Mouse (Mus musculus) forebrain, postnatal 0 days (tissue): ENCODE measurements around the gene Pcare. TPM values are rescaled to one million over a fixed set of nuclear protein-coding genes. Genes with fewer than 3 reads are reported as not detected.
"Not testable (repeated sequence)": the region's sequence is repeated elsewhere in the genome, so short reads cannot be mapped to it uniquely, and the experiment has no call there.

ENCODE experiments used
- ATAC-seq: fragments of 200-750 bp; cut with Nextera tagmentation; 2 replicates; pipeline ENCODE4 v1.8.0; 2017; ENCODE audit warnings: mild to moderate bottlenecking, moderate library complexity
- DNase-seq: peaks from one replicate; pipeline ENCODE4 v3.0.0-alpha.2; 2015
- H3K27ac ChIP-seq: fragments of 300-500 bp; sonication (generic); 2 replicates; pipeline ENCODE4 v1.5.1; 2014; ENCODE audit warnings: low read depth, mild to moderate bottlenecking, antibody characterized with exemption, low read length, moderate library complexity, mixed read lengths
- H3K27me3 ChIP-seq: fragments of 300-500 bp; sonication (generic); 2 replicates; pipeline ENCODE4 v1.6.1; 2014; ENCODE audit warnings: mild to moderate bottlenecking, low read length, mixed read lengths; ENCODE audit not compliant: insufficient read depth
- H3K36me3 ChIP-seq: fragments of 300-500 bp; sonication (generic); 2 replicates; pipeline ENCODE4 v1.6.1; 2014; ENCODE audit warnings: mild to moderate bottlenecking, moderate library complexity; ENCODE audit not compliant: insufficient read depth
- H3K4me1 ChIP-seq: fragments of 300-500 bp; sonication (generic); 2 replicates; pipeline ENCODE4 v1.6.1; 2014; ENCODE audit warnings: antibody characterized with exemption; ENCODE audit not compliant: insufficient read depth
- H3K4me2 ChIP-seq: fragments of 300-500 bp; sonication (generic); 2 replicates; pipeline ENCODE4 v1.6.1; 2014; ENCODE audit warnings: low read depth, mild to moderate bottlenecking, moderate library complexity
- H3K4me3 ChIP-seq: fragments of 300-500 bp; sonication (generic); 2 replicates; pipeline ENCODE4 v1.5.1; 2014; ENCODE audit warnings: low read depth, low read length, mixed read lengths
- H3K9ac ChIP-seq: fragments of 300-500 bp; sonication (generic); 2 replicates; pipeline ENCODE4 v1.6.1; 2014; ENCODE audit warnings: mild to moderate bottlenecking
- H3K9me3 ChIP-seq: fragments of 300-500 bp; sonication (generic); 2 replicates; pipeline ENCODE4 v1.6.1; 2016; ENCODE audit warnings: low read length
- CTCF ChIP-seq: sonication (generic); IDR thresholded peaks from 2 replicates; pipeline ENCODE4 v1.5.1; 2016; ENCODE audit warnings: antibody characterized with exemption, control low read depth, low read depth
- WGBS: fragments of 180-500 bp; shearing (Covaris S2); extraction: QIAGEN DNeasy Blood & Tissue Kit; methylation state at CpG from one replicate; pipeline ENCODE4 v1.1.7; 2014; 5-methylcytosine and 5-hydroxymethylcytosine counted together
- polyA plus RNA-seq: library from polyadenylated mRNA; unstranded; fragments of >200 nt; fragmentation: Nextera tagmentation; extraction: Ambion mirVana; gene quantifications from 2 replicates; pipeline ENCODE4 v1.2.1, GENCODE M21; 2015
- total RNA-seq: library from RNA; depleted of rRNA; stranded (reverse); fragments of >200 nt; gene quantifications from 2 replicates; pipeline ENCODE4 v1.2.3, GENCODE M21; 2014

Gene Pcare
- total and polyA plus RNA-seq, 2 experiments from 2014 or later = not detected

DNA sequence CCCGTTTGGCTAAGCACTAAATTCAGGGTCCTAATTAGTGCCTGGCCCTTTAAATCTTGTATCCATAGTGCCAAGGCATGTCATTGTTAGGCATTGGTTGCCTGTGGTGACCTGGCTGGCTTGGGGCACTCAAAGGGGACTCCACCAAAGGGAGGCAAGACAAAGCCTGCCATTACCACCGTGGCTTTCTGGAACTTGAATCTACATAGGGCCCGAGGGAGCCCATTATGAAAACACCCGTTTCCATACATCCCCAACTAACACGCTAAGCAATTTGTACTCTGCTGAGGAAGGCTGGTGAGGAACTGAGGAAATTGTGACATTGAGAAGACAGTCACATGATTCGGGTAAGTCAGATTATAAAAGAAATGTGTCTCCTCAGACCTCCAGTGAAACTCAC is 16.9 kb upstream of the Pcare start:
- no peaks in the 10 kb centered on the region for H3K36me3 ChIP-seq
- H3K4me3 ChIP-seq = no peak overlapping the region
- H3K27me3 ChIP-seq = no peaks in the 10 kb centered on the region
- no peak overlapping the region for H3K4me2 ChIP-seq
- ATAC-seq (peak; percentile 69; the same call in 1 of the 2 replicates), DNase-seq (peak; percentile 27)
- no peak overlapping the region for H3K9ac ChIP-seq
- TF ChIP-seq CTCF = no peak
- H3K4me1 ChIP-seq = no peaks in the 10 kb centered on the region
- no peak overlapping the region for H3K27ac ChIP-seq
- no peaks in the 10 kb centered on the region for H3K9me3 ChIP-seq
- WGBS = 4% methylated on average over 6 of the region's 6 CpGs

DNA sequence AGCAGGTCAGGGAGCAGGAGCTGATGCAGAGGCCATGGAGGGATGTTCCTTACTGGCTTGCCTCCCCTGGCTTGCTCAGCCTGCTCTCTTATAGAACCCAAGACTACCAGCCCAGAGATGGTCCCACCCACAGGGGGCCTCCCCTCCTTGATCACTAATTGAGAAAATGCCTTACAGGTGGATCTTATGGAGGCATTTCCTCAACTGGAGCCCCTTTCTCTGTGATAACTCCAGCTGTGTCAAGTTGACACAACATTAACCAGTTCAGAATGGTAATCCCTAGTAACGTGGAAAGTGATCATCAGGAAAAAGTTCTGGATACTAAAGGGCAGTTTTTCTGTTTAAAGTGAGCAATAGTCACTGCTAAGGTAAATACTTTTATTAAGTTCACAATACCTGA is 15.5 kb upstream of the Pcare start, which contains the start of gene Clip4:
Gene Clip4, plus strand, starts transcription at position 301 of the 400 bp plus-strand sequence.
- not testable (repeated sequence) for ATAC-seq

DNA sequence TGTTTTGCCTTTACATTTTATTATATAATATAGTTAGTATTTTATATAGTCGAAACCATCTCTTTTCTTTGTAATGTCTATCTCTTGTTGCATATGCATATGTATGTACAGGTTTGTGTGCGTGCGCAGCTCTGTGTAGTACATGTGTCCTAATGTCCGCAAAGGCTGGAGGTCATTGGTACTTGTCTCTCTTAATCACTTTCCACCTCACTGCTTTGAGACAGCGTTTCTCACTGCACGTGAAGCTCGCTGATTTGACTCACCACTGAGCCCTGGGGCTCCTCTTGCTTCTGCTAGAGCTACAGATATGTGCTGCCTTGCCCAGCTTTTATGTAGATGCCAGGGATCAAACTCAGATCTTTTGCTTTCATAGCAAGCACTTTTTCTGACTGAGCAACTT is 7.8 kb upstream of the Pcare start:
- ATAC-seq = no peak
- no peak overlapping the region for H3K4me3 ChIP-seq
- no peak for TF ChIP-seq CTCF
- no peak overlapping the region for H3K4me2 ChIP-seq
- no peak overlapping the region for H3K9ac ChIP-seq
- H3K27me3 ChIP-seq = no peaks in the 10 kb centered on the region
- H3K4me1 ChIP-seq = no peaks in the 10 kb centered on the region
- no peak for DNase-seq
- WGBS = 72% methylated on average over 7 of the region's 7 CpGs
- H3K9me3 ChIP-seq = no peaks in the 10 kb centered on the region
- H3K36me3 ChIP-seq = no peaks in the 10 kb centered on the region
- no peak overlapping the region for H3K27ac ChIP-seq

More for the DNA sequence above, 15.5 kb upstream of the Pcare start, which contains the start of gene Clip4:
- not testable (repeated sequence) for H3K9me3 ChIP-seq, H3K4me3 ChIP-seq, H3K4me1 ChIP-seq, H3K27ac ChIP-seq, H3K9ac ChIP-seq, H3K36me3 ChIP-seq, H3K4me2 ChIP-seq, DNase-seq, H3K27me3 ChIP-seq
- 77% methylated on average over 1 of the region's 1 CpGs for WGBS

DNA sequence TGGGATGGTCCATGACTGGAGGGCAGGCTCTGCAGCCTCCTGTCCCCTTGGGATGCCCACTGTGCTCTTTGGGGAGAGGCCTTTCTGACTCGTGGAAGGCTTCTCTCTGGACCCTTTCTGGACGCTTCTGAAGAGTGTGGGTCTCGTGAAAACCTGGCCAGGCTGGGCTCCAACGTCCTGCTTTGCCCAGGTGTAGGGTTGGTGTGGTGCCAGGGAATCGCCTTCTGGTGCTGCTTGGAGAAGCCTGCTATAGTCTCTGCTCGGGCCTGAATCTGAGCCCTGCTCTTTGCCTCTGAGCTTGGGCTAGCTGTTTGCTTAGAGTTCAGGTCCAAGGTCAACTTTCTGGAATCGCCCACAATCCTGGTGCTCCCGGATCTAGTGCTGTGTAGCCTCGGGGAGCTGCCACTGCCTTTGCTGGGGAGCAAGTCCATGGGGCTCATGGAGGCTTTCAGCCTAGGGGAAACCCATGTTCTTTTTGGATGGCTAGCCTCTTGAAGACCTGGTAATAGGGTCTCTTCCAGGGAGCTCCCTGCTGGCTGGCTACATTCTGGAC is 3.0 kb downstream of the Pcare start:
- ATAC-seq (no peak), DNase-seq (no peak)
- Histone ChIP-seq H3K4me1 (no peaks in the 10 kb centered on the region), H3K36me3 (no peaks in the 10 kb centered on the region), H3K27ac (no peak overlapping the region), H3K9ac (no peak overlapping the region), H3K9me3 (no peaks in the 10 kb centered on the region), H3K27me3 (no peaks in the 10 kb centered on the region), H3K4me2 (no peak overlapping the region), H3K4me3 (no peak overlapping the region)
- no peak for TF ChIP-seq CTCF
- 88% methylated on average over 9 of the region's 9 CpGs for WGBS

DNA sequence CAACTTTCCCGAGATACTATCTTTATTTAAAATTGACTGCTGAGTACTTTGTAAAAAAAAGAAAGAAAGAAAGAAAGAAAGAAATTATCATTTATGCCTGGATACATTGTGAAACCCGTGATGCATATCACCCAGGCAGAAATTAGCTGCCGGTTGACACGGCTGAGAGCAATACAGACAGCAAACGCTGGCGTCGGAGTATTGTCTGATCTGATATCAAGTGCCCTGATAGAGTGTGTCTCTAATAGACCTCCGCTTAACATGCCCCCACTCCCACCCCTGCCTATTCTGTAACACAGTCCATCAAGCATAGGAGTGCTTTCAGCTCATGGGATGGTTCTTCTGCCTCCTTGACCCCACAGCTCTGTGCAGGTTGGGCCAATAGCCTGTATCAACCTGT is 5.1 kb downstream of the Pcare start:
- Histone ChIP-seq H3K27me3 (no peaks in the 10 kb centered on the region), H3K27ac (0 out of 2 replicates have a peak overlapping the region, but pooled peaks have one; percentile 21), H3K9me3 (no peaks in the 10 kb centered on the region), H3K4me3 (no peak overlapping the region), H3K4me2 (no peak overlapping the region), H3K9ac (no peak overlapping the region), H3K4me1 (no peaks in the 10 kb centered on the region), H3K36me3 (no peaks in the 10 kb centered on the region)
- 57% methylated on average over 8 of the region's 8 CpGs for WGBS
- ATAC-seq (peak; percentile 45; the same call in 1 of the 2 replicates), DNase-seq (no peak)
- TF ChIP-seq CTCF = no peak

DNA sequence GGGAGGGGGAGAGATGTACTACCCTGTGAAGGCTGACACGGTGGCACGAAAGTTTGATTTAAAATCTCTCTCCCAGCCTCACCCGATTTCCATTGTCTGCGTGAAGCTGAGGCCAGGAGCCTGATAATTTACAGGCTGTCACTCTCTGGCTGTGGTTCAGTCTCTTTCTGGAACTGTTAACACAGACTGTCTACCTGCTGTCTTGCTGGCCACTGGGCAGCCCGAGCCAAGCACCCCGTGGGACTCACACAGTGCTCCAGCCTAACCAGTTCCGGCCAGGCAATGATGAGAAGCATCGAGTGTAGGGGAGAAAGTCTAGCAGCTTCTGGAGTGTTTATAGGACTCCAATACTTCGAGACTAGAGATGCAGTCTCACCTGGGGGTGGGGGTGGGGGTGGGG is 6.6 kb downstream of the Pcare start:
- no peaks in the 10 kb centered on the region for H3K27me3 ChIP-seq
- ATAC-seq (no peak), DNase-seq (no peak)
- H3K4me3 ChIP-seq = no peak overlapping the region
- H3K4me2 ChIP-seq = no peak overlapping the region
- no peak overlapping the region for H3K9ac ChIP-seq
- no peaks in the 10 kb centered on the region for H3K9me3 ChIP-seq
- WGBS = 68% methylated on average over 9 of the region's 9 CpGs
- no peaks in the 10 kb centered on the region for H3K36me3 ChIP-seq
- no peak overlapping the region for H3K27ac ChIP-seq
- no peak for TF ChIP-seq CTCF
- no peaks in the 10 kb centered on the region for H3K4me1 ChIP-seq

DNA sequence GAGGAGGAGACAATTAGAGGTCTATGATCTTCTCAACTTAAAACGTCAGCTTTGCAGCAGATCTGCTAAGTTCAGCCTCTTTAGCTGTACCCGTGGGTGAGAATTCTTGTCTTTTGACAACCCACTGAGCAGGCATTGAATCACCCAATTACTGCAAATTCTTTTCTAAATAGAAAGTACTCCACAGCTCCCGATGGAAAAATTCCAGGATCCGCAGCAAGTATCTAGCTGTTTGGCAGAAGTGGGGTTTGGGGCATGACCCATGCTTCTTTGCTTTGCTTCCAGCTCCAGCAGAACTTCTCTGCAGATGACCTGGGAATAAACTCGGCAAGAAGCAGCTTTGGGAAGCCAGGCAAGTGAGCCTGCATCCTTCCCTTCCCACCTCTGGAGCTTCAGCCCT is 9.8 kb downstream of the Pcare start:
- 6% methylated on average over 5 of the region's 5 CpGs for WGBS
- no peaks in the 10 kb centered on the region for H3K27me3 ChIP-seq
- ATAC-seq (no peak), DNase-seq (no peak)
- H3K4me1 ChIP-seq = no peaks in the 10 kb centered on the region
- no peaks in the 10 kb centered on the region for H3K9me3 ChIP-seq
- no peak overlapping the region for H3K4me2 ChIP-seq
- H3K4me3 ChIP-seq = no peak overlapping the region
- TF ChIP-seq CTCF = no peak
- no peaks in the 10 kb centered on the region for H3K36me3 ChIP-seq
- H3K27ac ChIP-seq = no peak overlapping the region
- no peak overlapping the region for H3K9ac ChIP-seq
